Mouse (Mus musculus) gastrocnemius, postnatal 14 days (tissue): ENCODE results near the gene Tenm4. TPM values are rescaled to one million over a fixed set of nuclear protein-coding genes. Genes with fewer than 3 reads are reported as not detected.

ENCODE experiments used
- DNase-seq: peaks from one replicate; pipeline ENCODE4 v3.0.0; 2021; ENCODE audit warnings: mixed read lengths
- intact Hi-C: fragments of 180-260 bp; cut with DNase I; formaldehyde crosslinking; loops from one replicate; pipeline ENCODE4 v1.15.1; 2025; ENCODE audit warnings: low total_unique reads
- total RNA-seq, 2 experiments: library from RNA; stranded (reverse); gene quantifications; 2 replicates each; pipeline ENCODE4 v1.2.3; 2021

Tenm4 gene
- total RNA-seq, 2 experiments from 2014 or later = 3.9 to 6.5 TPM

GRCm38 (mm10) chr7:96838271-96838841, 667.3 kb downstream of the Tenm4 start:
- no peak for DNase-seq
- intact Hi-C loops = no loop called here

DNA sequence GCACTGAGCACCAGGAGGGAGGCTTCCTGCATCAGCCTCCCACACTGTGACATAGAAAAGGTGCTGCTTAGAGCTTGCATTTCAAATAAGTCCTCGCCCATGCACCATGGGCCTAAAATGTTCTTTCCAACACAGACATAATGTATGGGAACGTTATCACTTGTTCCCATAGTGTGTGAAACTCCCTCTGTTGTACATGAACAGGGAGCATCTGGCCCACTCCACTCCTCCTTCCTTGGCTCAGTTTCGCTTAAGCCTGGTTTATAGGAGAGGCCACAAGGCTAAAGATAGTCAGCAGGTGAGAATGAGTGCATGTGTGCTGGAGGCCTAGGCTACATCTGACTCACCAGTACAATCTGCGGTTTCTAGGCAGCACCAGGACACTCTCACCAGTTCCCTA, 667.9 kb downstream of the Tenm4 start:
- DNase-seq = no peak
- intact Hi-C loops = no loop called here

- no peak for DNase-seq
- intact Hi-C loops = no loop called here
These were observed 668.5 kb downstream of the Tenm4 start for GRCm38 (mm10) chr7:96839586-96839985.

GRCm38 (mm10) chr7:96842477-96843255, 671.6 kb downstream of the Tenm4 start:
- no peak for DNase-seq
- intact Hi-C loops = no loop called here

DNA sequence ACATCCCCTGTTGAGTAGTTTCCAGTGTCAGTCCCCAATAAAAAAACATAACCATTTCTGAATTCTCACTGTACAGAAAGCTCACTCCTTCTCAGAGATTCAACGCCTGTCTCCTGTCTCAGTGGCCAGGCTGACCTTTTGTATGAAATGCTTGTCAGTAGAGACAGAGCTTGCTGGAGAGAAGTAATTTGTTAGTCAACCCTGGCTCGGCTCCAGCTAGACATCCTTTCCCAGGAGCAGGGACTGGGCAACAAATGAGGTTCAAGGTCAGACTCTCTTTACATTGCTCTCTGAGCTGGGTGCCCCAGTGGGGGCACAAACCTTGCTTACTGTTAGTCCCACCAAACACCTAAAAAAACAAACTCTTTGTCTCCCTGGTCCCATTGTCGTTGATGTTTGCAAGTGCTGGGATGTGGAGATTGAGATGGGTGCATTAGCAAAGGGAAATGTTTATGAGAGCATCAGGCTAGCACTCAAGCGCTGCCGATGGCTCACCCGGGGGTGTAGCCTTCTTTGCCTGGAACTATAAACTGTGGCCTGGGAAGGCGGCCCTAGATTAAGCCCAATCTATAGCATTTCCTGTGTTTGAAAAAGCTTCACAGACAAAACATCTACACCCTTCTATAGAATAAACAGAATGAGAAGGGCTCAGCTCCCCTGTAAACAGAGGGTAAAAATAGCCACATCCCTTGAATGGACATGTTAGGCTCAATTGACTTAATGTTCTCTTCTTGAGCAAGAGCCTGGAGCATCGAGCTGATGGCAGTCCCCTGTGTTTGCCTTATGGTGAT, 673.3 kb downstream of the Tenm4 start:
- intact Hi-C loops = no loop called here
- DNase-seq = no peak

DNA sequence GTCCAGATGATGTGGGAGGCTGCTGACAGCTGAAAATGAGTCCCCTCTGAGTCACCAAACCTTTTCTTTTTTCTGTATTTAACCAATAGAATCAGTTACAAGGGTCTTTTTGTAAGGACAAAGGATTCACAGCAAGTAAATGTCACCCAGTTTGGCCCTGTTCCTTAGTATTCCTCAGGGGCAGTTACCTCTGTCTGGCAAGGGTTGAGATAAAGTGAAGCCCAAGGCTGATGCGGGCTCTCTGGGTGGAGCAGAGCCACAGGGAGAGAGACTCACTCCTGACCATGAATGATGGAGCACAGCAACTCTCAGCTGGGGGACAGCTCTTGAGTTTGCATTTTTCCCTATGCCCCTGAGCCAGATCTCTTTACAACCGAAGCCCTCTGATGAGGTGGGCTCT, 681.7 kb downstream of the Tenm4 start:
- intact Hi-C loops = no loop called here
- no peak for DNase-seq

DNA sequence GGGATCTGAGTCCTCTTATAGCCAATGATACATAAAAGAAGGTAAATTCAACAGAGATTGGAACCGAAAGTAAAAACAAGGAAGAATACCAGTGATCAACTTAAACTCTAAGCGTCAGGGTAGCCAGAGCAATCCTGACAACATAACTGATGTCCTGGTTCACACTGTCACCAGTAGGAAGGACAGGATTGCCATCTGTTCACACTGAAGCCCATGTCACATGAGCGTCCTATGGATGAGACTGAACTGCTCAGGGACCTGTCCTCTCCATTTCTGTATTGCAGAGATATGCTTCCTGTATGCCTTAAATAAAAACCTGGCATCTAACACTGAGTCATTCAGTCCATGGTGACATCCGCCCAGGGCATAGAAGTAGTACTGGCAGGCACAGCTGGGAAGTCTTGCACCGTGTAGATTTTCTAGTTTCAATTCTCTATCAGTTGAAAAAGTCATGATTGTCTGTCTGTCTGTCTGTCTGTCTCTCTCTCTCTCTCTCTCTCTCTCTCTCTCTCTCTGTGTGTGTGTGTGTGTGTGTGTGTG, 684.9 kb downstream of the Tenm4 start:
- DNase-seq = no peak
- intact Hi-C loops = no loop called here

GRCm38 (mm10) chr7:96856518-96856917, 685.5 kb downstream of the Tenm4 start:
- intact Hi-C loops = no loop called here
- no peak for DNase-seq

DNA sequence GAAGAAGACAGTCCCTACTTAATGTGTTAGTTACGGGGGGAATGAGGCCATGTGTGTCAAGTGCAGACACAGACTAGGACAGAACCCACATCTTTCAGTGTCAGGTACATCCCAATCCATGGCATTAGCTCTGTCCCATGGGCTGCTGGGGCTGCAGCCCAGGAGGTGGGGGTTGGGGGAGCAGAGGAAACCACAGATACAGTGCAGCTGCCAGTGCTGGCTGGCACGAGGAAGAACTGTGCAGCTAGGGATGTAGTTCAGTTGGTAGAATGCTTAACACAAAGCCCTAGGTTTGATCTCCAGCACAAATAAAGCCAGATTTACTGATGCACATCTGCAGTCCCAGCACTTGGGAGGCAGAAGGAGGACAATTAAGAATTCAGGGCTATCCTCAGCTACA, 688.0 kb downstream of the Tenm4 start:
- no peak for DNase-seq
- intact Hi-C loops = no loop called here

- intact Hi-C loops = no loop called here
- no peak for DNase-seq
These were observed 688.6 kb downstream of the Tenm4 start for GRCm38 (mm10) chr7:96859684-96860083.

GRCm38 (mm10) chr7:96860650-96861049, 689.6 kb downstream of the Tenm4 start:
- DNase-seq = no peak
- intact Hi-C loops = no loop called here

DNA sequence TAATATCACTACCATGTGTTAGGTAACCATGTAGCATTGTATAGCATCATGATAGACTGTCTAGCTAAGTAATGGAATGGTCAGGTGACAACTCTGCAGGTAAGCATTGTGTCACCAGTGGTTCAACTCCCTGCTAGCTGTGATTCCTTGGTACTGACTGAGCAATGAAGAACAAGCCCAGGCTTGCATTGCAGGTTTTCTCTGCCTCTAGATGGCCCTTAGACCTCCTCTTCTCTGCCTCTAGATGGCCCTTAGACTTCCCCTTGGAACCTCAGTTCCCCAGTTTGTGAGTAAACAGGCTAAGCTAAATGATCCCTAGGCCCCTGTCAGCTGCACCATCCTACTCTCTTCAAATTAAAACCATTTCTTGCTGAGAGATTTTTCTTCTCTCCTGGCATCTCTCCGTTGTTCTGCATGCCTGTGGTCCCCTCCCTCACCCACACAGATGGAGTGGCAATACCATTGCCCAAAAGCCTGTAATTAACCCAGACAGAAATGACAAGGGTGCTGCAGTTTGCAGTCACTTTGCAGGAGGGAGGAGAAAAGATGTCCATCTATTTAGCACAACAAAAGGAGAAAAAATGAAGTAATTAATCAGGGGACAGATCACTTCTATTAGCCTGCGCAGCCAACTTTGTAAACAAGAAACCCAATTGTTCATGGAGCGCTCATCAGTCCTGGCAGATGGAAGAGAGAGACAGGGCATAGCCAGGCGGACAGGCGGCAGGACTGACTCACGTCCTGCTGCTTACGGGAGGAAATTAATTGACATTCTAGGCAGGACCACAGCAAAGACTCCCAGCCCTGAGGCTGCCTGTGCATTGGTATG, 694.1 kb downstream of the Tenm4 start:
- intact Hi-C loops = no loop called here
- DNase-seq = no peak

DNA sequence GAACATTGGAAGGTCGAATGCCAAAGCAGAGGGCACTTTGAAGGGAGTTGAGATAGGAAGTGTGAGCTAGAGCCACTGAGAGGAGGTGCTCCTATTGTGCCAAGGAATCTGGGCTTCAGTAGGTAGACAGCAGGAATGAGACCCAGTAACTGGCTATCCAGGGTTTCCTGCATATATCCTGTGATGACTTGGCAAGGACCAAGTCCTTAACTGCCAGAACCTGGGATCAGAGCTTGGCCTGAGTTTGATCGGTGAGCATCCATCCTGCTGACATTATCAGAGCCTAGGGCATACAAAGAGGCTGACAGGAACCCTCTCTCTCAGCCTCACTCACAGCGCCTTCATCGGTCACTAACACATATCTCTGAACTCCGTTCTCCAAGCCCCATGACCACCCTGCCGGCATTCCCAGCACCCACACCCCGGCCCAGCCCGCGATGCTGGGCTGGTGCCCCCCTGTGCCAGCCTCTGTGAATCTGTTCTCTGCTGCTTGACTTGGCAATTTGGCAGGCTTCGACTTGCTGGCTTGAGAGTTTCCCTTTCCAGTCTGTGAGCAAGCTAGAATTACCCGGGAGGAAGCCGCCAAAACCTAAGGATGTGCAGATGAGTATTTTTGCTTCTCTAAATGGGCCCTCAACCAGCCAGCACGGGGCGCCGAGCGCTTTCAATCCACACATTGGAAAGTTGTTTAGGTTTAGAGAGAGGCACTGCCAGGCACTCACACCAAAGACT, 698.2 kb downstream of the Tenm4 start:
- intact Hi-C loops = no loop called here
- peak; percentile 35 for DNase-seq

DNA sequence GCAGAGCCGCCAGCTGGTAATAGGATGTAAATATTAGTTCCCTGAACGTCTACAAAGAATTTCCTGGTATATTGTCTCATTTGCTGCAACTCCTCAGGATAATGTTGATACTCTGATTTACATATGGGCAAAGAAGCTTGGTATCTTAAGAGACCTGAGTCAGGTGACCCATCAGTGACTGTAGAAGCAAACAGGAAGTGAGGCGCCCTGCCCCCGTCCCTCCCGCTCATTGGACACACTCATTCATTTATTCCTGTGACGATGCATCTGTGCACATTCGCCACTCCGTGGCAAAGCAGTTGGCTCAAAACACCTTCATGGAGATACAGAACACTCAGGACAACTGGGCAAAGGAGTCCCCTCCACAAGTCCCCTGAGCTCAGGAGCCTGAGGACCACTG, 699.4 kb downstream of the Tenm4 start:
- intact Hi-C loops = no loop called here

DNA sequence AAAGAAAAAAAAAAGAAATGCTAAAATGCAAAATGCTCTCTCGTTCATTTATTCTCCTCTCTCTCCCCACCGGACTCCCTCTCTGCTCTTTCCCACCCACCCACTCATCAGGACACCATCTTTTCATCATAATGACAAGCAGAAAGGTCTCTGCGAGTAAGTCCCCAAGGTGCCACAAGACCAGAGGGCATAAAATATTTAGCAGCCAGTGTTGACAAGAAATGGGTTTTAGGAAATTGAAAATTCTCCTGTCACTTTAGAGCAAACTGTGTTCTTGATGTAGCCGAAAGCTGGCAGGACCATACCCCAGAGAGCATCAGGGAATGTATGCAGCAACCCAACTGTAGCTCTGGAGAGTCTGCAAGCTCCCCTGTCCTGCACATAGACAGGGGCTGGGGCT, 700.0 kb downstream of the Tenm4 start:
- no peak for DNase-seq
- intact Hi-C loops = no loop called here

More for the DNA sequence above, 699.4 kb downstream of the Tenm4 start:
- DNase-seq = no peak

GRCm38 (mm10) chr7:96878511-96879276, 707.6 kb downstream of the Tenm4 start:
- intact Hi-C loops = no loop called here
- DNase-seq = no peak

DNA sequence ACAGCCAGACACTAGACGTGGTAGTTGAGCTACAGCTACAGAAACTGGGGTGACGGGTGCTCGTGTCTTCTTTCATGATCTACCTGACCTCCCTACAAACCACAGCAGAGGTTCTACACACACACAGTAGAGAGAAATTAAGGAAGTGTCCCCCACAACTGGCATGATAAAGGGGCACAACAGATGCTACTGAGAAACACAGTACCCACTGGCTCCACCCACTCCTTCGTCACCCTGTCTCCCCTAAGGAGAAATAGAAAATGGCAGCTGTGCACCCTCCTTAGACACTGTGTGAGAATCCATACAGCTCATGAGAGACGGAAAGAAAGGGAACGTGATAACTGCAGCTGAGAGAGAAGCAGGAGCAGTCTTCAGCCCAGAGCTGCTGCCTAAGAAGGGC, 708.5 kb downstream of the Tenm4 start:
- no peak for DNase-seq
- intact Hi-C loops = no loop called here

- intact Hi-C loops = no loop called here
These were observed 709.3 kb downstream of the Tenm4 start for GRCm38 (mm10) chr7:96880221-96880944.

More at GRCm38 (mm10) chr7:96880221-96880944, 709.3 kb downstream of the Tenm4 start:
- no peak for DNase-seq
